Mouse (Mus musculus) Muller cell, postnatal 12 days (primary cell): ENCODE measurements around the gene Tango6.
A peak's percentile ranks its signal among the peaks of the same experiment; 100 is the strongest.
"Not testable (repeated sequence)": the region's sequence is repeated elsewhere in the genome, so short reads cannot be mapped to it uniquely, and the experiment has no call there.

Experiments
- DNase-seq: peaks from one replicate; pipeline ENCODE4 v3.0.0-alpha.2; 2015; ENCODE audit errors: inconsistent ontology term

Tango6 gene

DNA sequence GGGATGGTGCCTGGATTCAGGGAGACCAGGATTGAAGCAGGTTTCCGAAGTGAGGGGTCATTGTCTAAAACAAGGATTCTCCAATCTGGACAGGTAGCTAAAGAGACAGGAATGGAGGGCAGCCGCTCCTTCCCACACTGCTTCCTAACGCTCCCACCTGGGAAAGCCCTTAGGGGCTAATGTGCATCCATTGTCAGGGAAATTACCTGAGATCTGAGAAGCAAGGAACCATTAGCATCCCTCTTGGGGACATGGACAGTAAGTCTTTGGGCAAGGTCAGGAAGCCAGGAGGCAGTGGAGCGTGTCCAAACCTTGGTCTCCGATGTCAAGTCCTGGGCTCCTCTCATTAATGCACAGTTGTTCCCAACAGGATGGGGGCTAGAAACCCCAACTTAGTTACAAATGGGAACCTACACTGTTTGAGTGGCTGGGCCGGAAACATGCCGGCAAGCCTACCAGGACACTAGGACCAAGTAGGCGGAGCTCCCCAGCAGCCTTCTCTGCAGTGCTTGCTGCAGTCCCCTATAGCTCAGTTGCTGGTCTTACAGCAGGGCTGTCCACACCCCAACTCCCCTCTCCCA is 189.7 kb downstream of the Tango6 start:
- DNase-seq: no peak

DNA sequence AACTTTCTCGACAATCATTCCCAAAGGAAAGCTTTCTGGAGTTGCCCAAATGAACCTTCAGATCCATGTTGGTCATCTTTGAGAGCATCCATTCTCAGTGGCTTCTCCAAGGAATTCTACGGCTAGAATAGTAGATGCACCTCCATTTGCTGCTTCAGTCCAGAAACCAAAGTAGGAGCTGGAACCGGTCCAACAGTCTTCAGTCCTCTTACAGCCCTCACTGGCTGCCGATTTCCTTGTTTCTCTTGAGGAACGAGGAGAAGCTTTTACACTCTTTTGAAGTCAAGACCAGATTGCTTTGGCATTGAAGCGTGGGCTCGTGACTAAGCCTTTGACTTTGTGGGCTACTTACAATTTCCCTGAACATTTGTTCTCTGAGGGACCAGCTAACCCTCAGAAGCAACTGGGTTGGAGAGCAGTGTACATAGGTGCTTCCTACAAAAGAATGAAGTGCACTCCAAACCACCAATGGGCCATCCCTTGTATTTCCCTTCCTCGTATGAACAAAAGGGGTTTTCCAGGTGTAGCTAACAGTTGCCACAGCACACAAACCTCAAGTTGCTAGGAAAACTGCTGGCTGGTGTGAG is 197.3 kb downstream of the Tango6 start:
- no peak for DNase-seq

DNA sequence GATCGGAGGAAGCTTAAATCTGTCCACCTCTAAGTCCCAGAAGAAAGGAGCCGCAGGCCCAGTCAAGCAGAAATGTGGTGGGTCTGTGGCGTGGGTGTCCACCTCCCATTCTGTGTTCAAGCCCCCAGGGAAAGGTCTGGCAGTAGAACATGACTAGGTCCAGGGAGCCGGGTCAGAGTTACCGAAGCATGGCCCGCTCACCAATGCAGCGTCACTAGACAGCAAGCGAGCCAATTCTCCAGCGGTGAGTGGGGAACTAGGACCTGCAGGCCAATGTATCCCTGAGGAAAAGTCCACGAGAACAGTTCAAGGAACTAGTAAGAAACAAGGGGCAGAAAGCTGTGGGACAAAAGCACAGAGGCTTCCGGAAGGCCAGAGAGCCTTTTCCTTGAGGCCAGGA is 201.2 kb downstream of the Tango6 start:
- DNase-seq: not testable (repeated sequence)

DNA sequence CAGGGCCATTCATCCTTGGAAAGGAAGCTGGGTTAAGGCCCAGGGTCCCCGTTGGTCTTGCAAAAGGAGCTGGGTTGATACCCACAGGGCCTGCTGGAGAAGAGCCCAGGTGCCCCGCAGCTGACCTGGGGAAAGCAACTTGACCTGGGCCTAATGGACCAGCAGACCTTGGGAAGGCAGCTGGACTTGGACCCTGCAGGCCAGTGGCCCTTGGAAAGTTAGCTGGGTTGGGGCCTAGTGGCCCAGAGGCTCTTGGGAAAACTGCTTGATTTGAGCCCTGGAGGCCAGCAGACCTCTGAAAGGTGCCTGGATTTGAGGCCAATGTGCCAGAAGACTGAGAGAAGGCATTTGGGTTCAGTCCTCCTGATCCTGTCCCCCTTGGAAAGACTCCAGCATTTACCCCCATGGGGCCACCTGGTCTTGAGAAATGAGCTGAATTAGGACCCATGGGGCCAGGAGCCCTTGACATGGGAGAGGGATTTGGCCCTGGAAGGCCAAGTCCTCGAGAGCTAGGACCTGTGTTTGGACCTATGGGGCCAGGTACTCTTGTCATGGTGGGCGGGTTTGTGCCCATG is 202.0 kb downstream of the Tango6 start:
- not testable (repeated sequence) for DNase-seq

DNA sequence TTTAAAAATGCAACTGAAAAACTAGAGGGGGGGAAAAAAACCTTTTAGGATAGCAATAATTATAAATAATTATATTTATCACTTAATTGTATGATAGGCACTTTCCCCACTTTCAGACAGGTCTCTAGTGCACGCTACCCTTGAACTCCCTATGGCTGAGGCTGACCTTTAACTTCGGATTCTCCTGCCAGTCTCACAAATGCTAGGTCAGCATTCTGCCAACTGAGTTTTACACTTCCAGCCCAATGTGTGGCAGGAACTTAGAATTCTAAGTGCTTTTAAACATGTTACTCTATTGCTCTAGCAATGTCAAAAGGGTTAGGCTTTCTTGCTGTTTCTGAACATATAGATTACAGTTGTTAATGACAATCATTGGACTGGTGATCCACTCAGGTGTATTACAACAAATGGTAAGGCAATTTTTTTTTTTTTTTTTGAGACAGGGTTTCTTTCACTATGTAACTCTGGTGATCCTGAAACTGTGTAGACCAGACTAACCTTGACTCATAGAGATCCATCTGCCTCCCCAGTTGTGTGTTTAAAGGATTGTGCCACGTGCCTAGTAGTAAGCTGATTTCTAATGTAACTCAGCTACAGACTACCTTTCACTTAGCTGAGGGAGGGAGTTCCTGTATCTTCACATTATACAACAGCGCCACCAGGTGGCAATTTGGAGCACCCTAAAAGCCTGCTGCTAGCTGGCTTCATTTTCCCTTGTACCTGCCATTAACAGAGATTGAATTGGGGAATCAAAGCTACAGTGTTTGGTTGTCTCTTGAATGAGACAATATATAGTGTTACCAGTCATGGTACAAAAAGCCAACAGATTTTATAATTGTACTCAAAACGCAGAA is 204.7 kb downstream of the Tango6 start:
- peak; percentile 42 for DNase-seq

DNA sequence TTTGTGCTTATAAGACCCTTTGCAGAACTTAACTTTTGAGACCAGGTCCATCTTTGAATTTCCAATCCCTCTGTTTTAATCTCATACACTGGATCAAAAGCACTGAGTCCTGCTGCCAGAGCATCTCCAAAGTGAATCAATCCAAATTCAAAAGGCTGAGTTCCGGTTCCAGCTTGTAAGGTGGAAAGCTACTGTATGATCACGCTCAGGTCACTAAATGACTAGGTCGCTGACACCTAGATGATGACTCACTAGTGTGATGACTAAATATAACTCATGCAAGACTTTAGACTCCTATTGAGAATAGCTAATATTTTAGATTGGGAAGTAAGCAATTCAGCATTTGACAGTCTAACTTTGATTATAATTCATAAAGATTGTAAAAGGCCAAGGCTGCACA is 205.9 kb downstream of the Tango6 start:
- DNase-seq: no peak

DNA sequence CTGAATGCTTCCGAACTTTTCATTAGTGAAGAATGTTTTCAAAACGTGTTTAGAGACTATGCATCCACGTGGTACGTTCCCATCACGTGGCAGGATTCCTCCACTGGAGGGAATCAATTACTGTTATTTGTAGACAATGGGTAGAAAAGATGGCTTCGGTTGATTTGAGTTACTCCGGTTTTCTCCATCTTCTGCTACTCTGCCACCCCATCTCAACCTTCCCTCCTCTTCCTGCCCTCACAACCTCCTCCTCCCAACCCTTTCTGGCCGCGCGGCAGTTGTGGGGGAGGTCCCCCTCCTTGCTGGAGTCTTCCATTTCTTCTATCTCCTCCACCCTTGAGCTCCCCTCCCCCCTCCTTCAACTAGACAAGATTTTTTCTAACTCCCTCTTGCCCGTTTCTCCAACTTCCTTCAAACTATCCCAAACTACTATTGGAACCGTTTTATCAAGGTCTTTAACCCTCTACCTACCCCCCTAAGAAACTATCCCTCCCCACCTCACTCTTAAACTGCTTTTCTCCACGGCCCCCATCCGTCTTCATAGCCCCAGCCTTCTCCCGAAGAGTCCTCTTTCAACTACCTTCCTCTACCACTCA is 209.4 kb downstream of the Tango6 start:
- peak; percentile 53 for DNase-seq

DNA sequence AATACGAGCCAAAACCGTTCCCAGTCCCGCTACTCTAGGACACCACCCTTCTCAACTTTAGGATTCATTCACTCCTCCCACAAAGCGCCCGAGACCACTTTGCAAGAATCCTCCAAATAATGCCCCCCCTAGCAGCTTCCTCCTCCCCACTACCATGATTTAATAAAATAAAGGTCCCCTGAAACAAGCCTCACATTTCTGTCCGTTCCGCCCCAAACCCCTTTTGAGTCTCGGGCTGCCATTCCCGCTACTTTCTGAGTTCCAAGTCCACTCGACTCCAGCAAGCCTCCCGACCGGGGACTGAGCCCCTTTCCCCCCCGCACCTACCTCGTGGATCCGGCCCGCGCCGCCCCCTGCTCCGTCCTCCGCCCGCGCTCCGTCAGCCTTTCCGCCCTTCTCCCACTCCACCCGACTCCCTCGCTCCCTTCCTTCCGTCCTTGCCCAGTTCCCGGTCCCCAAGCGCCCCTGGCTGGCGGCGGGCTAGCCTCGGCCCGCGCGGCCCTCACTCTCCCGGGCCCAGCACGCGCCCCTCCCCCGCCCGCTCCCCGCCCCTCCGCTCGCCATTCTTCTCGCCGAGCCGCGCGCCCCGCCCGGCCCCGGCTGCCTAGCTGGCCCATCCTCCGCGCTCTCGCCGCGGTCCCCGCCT is 210.1 kb downstream of the Tango6 start:
- DNase-seq: peak; percentile 71

DNA sequence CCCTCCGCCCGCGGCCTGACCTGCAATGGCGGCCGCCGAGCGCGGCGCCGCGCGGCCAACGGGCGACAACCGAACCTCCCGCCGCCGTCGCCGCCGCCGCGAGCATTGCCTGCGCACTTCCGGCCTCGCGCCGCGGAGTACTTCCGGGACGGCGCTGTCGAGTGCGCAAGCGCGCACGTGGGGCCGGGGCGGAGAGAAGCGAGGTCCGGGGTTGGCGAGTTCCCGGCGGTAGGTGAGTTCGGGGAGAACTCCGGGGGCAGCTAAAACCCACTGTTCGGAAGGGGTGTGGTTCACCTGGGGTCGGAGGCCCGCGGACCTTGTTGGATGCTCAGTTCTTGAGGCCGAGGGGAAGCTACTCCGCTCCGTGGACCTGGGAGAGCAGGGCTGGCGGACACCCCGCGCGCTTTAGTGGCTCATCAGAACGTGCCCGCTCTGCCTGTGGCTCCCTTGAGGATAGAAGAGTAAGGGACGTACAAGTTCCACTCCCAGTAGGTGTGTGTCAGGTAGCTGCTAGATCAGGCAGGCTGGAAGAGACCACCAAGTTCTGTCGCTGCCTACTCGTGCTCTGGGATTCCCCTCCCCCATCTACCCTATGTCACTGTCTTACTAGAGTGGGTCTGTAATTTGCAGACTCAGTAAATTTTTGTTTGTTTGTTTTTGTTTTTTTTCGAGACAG is 210.8 kb downstream of the Tango6 start, which contains the start of gene Utp4:
Gene Utp4, plus strand, starts transcription at position 156 of the 676 bp plus-strand sequence.
- DNase-seq: peak; percentile 90

DNA sequence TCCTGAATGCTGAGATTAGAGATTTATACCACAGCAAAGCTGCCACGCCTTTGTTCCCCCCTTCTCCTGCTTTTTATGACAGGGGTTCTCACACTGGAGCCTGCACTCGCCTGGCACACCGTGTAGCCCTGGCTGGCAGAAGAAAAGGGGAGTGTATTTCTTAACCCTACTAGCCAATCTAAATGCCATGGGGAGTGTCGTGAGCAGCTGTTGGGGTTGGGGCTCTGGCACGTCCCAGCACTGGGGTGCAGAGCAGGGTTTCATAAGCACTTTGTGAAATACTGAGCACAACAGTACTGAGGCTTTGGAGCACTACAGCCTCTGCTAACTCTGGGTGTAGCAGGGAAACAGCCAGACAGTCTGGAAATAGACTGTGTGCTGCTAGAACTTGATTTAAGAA is 216.6 kb downstream of the Tango6 start:
- DNase-seq: no peak
